8 mouse cellular contexts compared by ENCODE assay signal in the genomic region with DNA sequence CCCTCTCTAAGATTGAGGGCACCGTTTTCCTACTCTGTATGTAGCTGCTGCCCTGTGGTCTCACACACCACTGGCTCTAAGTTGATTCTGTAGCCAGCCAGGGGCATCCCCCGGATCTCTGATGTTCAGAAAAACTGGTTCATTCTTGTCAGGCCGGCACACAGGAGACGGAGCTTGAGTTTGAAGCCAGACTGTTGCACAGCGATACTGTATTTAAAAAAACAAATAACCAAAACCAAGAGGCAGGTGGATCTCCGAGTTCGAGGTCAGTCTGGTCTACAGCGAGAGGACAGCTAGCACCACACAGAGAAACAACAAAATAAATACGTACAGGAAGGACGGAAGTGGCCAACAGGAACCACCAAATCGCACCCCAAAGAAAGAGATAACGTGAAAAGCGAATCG. TPM values are rescaled to one million over a fixed set of nuclear protein-coding genes. Genes with fewer than 3 reads are reported as not detected.
DNase-seq lines count a peak whose midpoint lies in the region; ATAC-seq lines count a peak whose summit lies in the region.

No protein-coding gene starts in this region.

- peak overlapping the region; percentile 83 for H3K4me3 ChIP-seq in neural tube, embryonic 11.5 days (ENCODE audit: low read depth, low read length)
- peak overlapping the region; percentile 96 for H3K4me3 ChIP-seq in hindbrain, embryonic 11.5 days (ENCODE audit: low read depth, low read length)
- peak overlapping the region; percentile 63 for H3K4me3 ChIP-seq in macrophage (ENCODE audit: inconsistent target)

- no peaks in the 10 kb centered on the region for H3K27me3 ChIP-seq in neural tube, embryonic 11.5 days (ENCODE audit: control insufficient read depth, insufficient read depth, low read length)
- H3K27me3 ChIP-seq in hindbrain, embryonic 11.5 days (ENCODE audit: control insufficient read depth, insufficient read depth, low read length): no peaks in the 10 kb centered on the region
- H3K27me3 ChIP-seq in splenic B cell, adult 2 months (ENCODE audit: control insufficient read depth, insufficient read depth, low read length, poor library complexity, severe bottlenecking): no peaks in the 10 kb centered on the region

- peak overlapping the region; percentile 51 for H3K4me2 ChIP-seq in neural tube, embryonic 11.5 days (ENCODE audit: low read depth)
- H3K4me2 ChIP-seq in hindbrain, embryonic 11.5 days (replicated peaks; ENCODE audit: low read depth, low read length): peak overlapping the region; percentile 73

- peak overlapping the region; percentile 81 for H3K27ac ChIP-seq in neural tube, embryonic 11.5 days (ENCODE audit: low read depth, low read length)
- H3K27ac ChIP-seq in hindbrain, embryonic 11.5 days (ENCODE audit: low read depth, low read length): peak overlapping the region; percentile 86
- H3K27ac ChIP-seq in macrophage: peak overlapping the region; percentile 85

- no peaks in the 10 kb centered on the region; the same call in 1 of the 2 replicates for H3K36me3 ChIP-seq in neural tube, embryonic 11.5 days (ENCODE audit: control insufficient read depth, insufficient read depth, low read length)
- no peaks in the 10 kb centered on the region for H3K36me3 ChIP-seq in hindbrain, embryonic 11.5 days (ENCODE audit: control insufficient read depth, insufficient read depth, low read length)
- H3K36me3 ChIP-seq in macrophage (ENCODE audit: inconsistent target): no peaks in the 10 kb centered on the region
- H3K36me3 ChIP-seq in splenic B cell, adult 2 months (ENCODE audit: control insufficient read depth, insufficient read depth, low read length, poor library complexity, severe bottlenecking): no peaks in the 10 kb centered on the region; the same call in 1 of the 2 replicates

- no peaks in the 10 kb centered on the region for H3K9me3 ChIP-seq in neural tube, embryonic 11.5 days (ENCODE audit: control insufficient read depth, low read length)
- H3K9me3 ChIP-seq in hindbrain, embryonic 11.5 days (ENCODE audit: control insufficient read depth, low read length): no peaks in the 10 kb centered on the region

- ATAC-seq in neural tube, embryonic 11.5 days (ENCODE audit: insufficient read depth, low FRiP score, low TSS enrichment): peak; percentile 17; the same call in 1 of the 2 replicates
- peak; percentile 50 for ATAC-seq in hindbrain, embryonic 11.5 days (ENCODE audit: low FRiP score)

- 2% methylated on average over 14 of the region's 14 CpGs for WGBS in neural tube, embryonic 11.5 days
- WGBS in hindbrain, embryonic 11.5 days: 5% methylated on average over 14 of the region's 14 CpGs
- 0% methylated on average over 14 of the region's 14 CpGs for WGBS in macrophage (ENCODE audit: missing documents)

- peaks cover 11% of the 10 kb centered on the region; the same call in 1 of the 2 replicates for H3K4me1 ChIP-seq in neural tube, embryonic 11.5 days (ENCODE audit: control insufficient read depth, insufficient read depth, low read length)
- H3K4me1 ChIP-seq in hindbrain, embryonic 11.5 days (replicated peaks; ENCODE audit: control insufficient read depth, insufficient read depth, low read length): peaks cover 2% of the 10 kb centered on the region; the same call in 1 of the 2 replicates

- peak; percentile 39 for DNase-seq in adrenal gland, postnatal 14 days
- DNase-seq in adrenal gland, adult 18-20 months (ENCODE audit: low spot score in 2 of 2): no peak
- DNase-seq in neural tube, embryonic 11.5 days (ENCODE audit: low spot score): peak; percentile 54
- DNase-seq in neural tube, embryonic 10.5 days (ENCODE audit: extremely low spot score, low spot score): no peak
- DNase-seq in hindbrain, embryonic 11.5 days (ENCODE audit: low spot score): no peak
- peak; percentile 75 for DNase-seq in splenic B cell, adult 2 months (ENCODE audit: low read depth, low spot score)
- DNase-seq in frontal cortex, postnatal 25 days (ENCODE audit: low spot score in 2 of 2): no peak

- H3K9ac ChIP-seq in neural tube, embryonic 11.5 days (ENCODE audit: low read length): peak overlapping the region; percentile 89
- H3K9ac ChIP-seq in hindbrain, embryonic 11.5 days (ENCODE audit: low read depth, low read length): peak overlapping the region; percentile 90

- H3K79me2 ChIP-seq in macrophage (ENCODE audit: inconsistent target): peaks cover 47% of the 10 kb centered on the region

RNA-seq across cellular contexts. Expression of gene Spg7, which starts 2.1 kb away (rescaled TPM):
- 73.2 and 79.6 TPM in 2 replicates for total RNA-seq in adrenal gland, postnatal 14 days (2021)
- total RNA-seq in adrenal gland, adult 18-20 months (2021): 10 to 100 TPM; 86.9 to 88.3 TPM
- polyA plus RNA-seq in neural tube, embryonic 11.5 days (2014; fragmentation: Nextera tagmentation; extraction: Ambion mirVana): 45.3 and 47.7 TPM in 2 replicates
- polyA plus RNA-seq in hindbrain, embryonic 11.5 days (2014; fragmentation: Nextera tagmentation; extraction: Ambion mirVana): 39.6 and 45.8 TPM in 2 replicates
- 10 to 100 TPM; 19.5 to 65.7 (median 40.9) TPM for total RNA-seq in macrophage (2018; cell fraction: chromatin; rRNA removed)
- total RNA-seq in macrophage (2018; cell fraction: cytosol; rRNA removed): 10 to 100 TPM; 21.8 to 31.2 (median 26.5) TPM
- total RNA-seq in macrophage (2018; cell fraction: nucleus; rRNA removed): 10 to 100 TPM; 19.3 to 56.6 (median 35.7) TPM
- polyA plus RNA-seq in macrophage (2018): 28.2 to 39.2 TPM (median 32.3 TPM) in 3 replicates

RNA-seq across cellular contexts. Expression of gene Ankrd11, which starts 22.7 kb away (rescaled TPM):
- total RNA-seq in adrenal gland, postnatal 14 days (2021): 90.6 and 102 TPM in 2 replicates
- 10 to 100 TPM; 69.1 to 93.7 TPM for total RNA-seq in adrenal gland, adult 18-20 months (2021)
- polyA plus RNA-seq in neural tube, embryonic 11.5 days (2014; fragmentation: Nextera tagmentation; extraction: Ambion mirVana): 83.2 and 88.3 TPM in 2 replicates
- polyA plus RNA-seq in hindbrain, embryonic 11.5 days (2014; fragmentation: Nextera tagmentation; extraction: Ambion mirVana): 52.7 and 68.2 TPM in 2 replicates
- total RNA-seq in macrophage (2018; cell fraction: chromatin; rRNA removed): 100 to 1,000 TPM; 272 to 441 (median 315) TPM
- 10 to 100 TPM; 21.2 to 47.5 (median 32.8) TPM for total RNA-seq in macrophage (2018; cell fraction: cytosol; rRNA removed)
- 100 to 1,000 TPM; 138 to 277 (median 182) TPM for total RNA-seq in macrophage (2018; cell fraction: nucleus; rRNA removed)
- polyA plus RNA-seq in macrophage (2018): 32.7 to 46.6 TPM (median 36.7 TPM) in 3 replicates

RNA-seq across cellular contexts. Expression of gene Rpl13, which starts 37.3 kb away (rescaled TPM):
- 587 and 646 TPM in 2 replicates for total RNA-seq in adrenal gland, postnatal 14 days (2021)
- total RNA-seq in adrenal gland, adult 18-20 months (2021): 100 to 1,000 TPM; 629 to 647 TPM
- 1,194 and 1,271 TPM in 2 replicates for polyA plus RNA-seq in neural tube, embryonic 11.5 days (2014; fragmentation: Nextera tagmentation; extraction: Ambion mirVana)
- 1,308 and 1,334 TPM in 2 replicates for polyA plus RNA-seq in hindbrain, embryonic 11.5 days (2014; fragmentation: Nextera tagmentation; extraction: Ambion mirVana)
- 100 to 1,000 TPM in 3 of 26 experiments, 10 to 100 TPM in 23; 28.1 to 251 (median 70.8) TPM for total RNA-seq in macrophage (2018; cell fraction: chromatin; rRNA removed)
- total RNA-seq in macrophage (2018; cell fraction: cytosol; rRNA removed): 1,000 to 10,000 TPM in 7 of 26 experiments, 100 to 1,000 TPM in 19; 492 to 1,142 (median 755) TPM
- 100 to 1,000 TPM in 21 of 26 experiments, 10 to 100 TPM in 5; 71.4 to 227 (median 119) TPM for total RNA-seq in macrophage (2018; cell fraction: nucleus; rRNA removed)
- polyA plus RNA-seq in macrophage (2018): 513 to 1,298 TPM (median 1,102 TPM) in 3 replicates

RNA-seq across cellular contexts. Expression of gene Cpne7, which starts 52.4 kb away (rescaled TPM):
- 6.0 and 7.0 TPM in 2 replicates for total RNA-seq in adrenal gland, postnatal 14 days (2021)
- total RNA-seq in adrenal gland, adult 18-20 months (2021): 1 to 10 TPM; 4.7 to 6.6 TPM
- polyA plus RNA-seq in neural tube, embryonic 11.5 days (2014; fragmentation: Nextera tagmentation; extraction: Ambion mirVana): 0.40 TPM in 1 of 2 replicates, not detected in the other
- polyA plus RNA-seq in hindbrain, embryonic 11.5 days (2014; fragmentation: Nextera tagmentation; extraction: Ambion mirVana): 0.10 and 0.45 TPM in 2 replicates
- total RNA-seq in macrophage (2018; cell fraction: chromatin; rRNA removed): 1 to 10 TPM in 1 of 26 experiments, not detected in 25; 1.4 TPM
- total RNA-seq in macrophage (2018; cell fraction: cytosol; rRNA removed): not detected
- not detected for total RNA-seq in macrophage (2018; cell fraction: nucleus; rRNA removed)
- not detected in 3 replicates for polyA plus RNA-seq in macrophage (2018)

Comparison
In these comparisons a context has a peak if more than half of its experiments do, and no peak if none do; other contexts are left out.
1. DNase-seq: peak in adrenal gland, postnatal 14 days (single experiment), neural tube, embryonic 11.5 days (single experiment) and splenic B cell, adult 2 months (single experiment); none in adrenal gland, adult 18-20 months (0 of 2), neural tube, embryonic 10.5 days (single experiment), hindbrain, embryonic 11.5 days (single experiment) and frontal cortex, postnatal 25 days (0 of 2).
2. Peak in every context shown above with its lines, with median percentiles within 50 percentile points of each other: H3K27ac ChIP-seq and H3K4me3 ChIP-seq.